Mouse (Mus musculus) forebrain, embryonic 12.5 days (tissue): Measurements from ENCODE around the gene Trim62. TPM values are rescaled to one million over a fixed set of nuclear protein-coding genes. Genes with fewer than 3 reads are reported as not detected.

Source experiments
- ATAC-seq: fragments of 200-750 bp; cut with Nextera tagmentation; 2 replicates; pipeline ENCODE4 v1.8.0; 2017; ENCODE audit warnings: moderate TSS enrichment; ENCODE audit not compliant: low FRiP score
- H3K27ac ChIP-seq: fragments of 300-500 bp; sonication (generic); 2 replicates; pipeline ENCODE4 v1.5.1; 2016; ENCODE audit warnings: mild to moderate bottlenecking
- H3K27me3 ChIP-seq: fragments of 300-500 bp; sonication (generic); 2 replicates; pipeline ENCODE4 v1.6.1; 2016; ENCODE audit warnings: mild to moderate bottlenecking
- H3K36me3 ChIP-seq: fragments of 300-500 bp; sonication (generic); replicated peaks from 2 replicates; pipeline ENCODE4 v1.6.1; 2016; ENCODE audit warnings: mild to moderate bottlenecking
- H3K4me1 ChIP-seq: fragments of 300-500 bp; sonication (generic); 2 replicates; pipeline ENCODE4 v1.6.1; 2016
- H3K4me2 ChIP-seq: fragments of 300-500 bp; sonication (generic); 2 replicates; pipeline ENCODE4 v1.6.1; 2016; ENCODE audit warnings: mild to moderate bottlenecking, moderate library complexity
- H3K4me3 ChIP-seq: fragments of 300-500 bp; sonication (generic); replicated peaks from 2 replicates; pipeline ENCODE4 v1.5.1; 2016; ENCODE audit warnings: mild to moderate bottlenecking
- H3K9ac ChIP-seq: fragments of 300-500 bp; sonication (generic); 2 replicates; pipeline ENCODE4 v1.6.1; 2016; ENCODE audit warnings: mild to moderate bottlenecking
- H3K9me3 ChIP-seq: fragments of 300-500 bp; sonication (generic); 2 replicates; pipeline ENCODE4 v1.6.1; 2016
- WGBS: fragments of 180-500 bp; shearing (Covaris S2); methylation state at CpG from one replicate; pipeline ENCODE4 v1.1.7; 2016; 5-methylcytosine and 5-hydroxymethylcytosine counted together
- polyA plus RNA-seq: library from polyadenylated mRNA; unstranded; fragments of >200 nt; fragmentation: Nextera tagmentation; extraction: Ambion mirVana; gene quantifications from 2 replicates; pipeline ENCODE4 v1.2.1, GENCODE M21; 2016

Trim62 gene
- polyA plus RNA-seq, 1 experiment from 2014 or later: 12.6 TPM

DNA sequence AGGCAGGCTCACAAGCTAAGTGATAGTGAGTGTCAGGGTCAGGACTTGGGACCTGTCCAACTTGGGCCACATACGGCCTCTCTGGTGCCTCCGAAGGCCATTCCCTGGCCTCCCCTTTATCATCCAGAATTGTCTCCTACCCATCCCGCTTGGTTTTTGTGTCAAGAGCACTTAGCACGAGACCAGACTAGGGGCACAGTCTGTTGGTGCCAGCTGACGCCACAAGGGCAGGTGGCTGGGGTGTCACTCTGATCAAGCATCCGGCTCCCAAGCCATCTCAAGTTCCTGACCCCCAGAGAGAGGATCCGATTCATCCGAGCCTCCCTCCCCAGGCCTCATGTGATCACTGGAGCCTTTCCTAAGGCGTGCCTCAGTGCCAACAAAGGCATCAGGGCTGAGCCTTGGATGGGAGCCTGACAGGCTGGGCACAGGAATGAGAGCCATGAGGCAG is 4.3 kb downstream of the Trim62 start:
- Histone ChIP-seq H3K4me1 (peaks cover 39% of the 10 kb centered on the region), H3K36me3 (no peaks in the 10 kb centered on the region), H3K9me3 (peaks cover 5% of the 10 kb centered on the region; the same call in 1 of the 2 replicates), H3K9ac (no peak overlapping the region), H3K4me2 (no peak overlapping the region), H3K27ac (no peak overlapping the region), H3K27me3 (peaks cover 19% of the 10 kb centered on the region), H3K4me3 (no peak overlapping the region)
- ATAC-seq: no peak
- WGBS: 55% methylated on average over 9 of the region's 9 CpGs

DNA sequence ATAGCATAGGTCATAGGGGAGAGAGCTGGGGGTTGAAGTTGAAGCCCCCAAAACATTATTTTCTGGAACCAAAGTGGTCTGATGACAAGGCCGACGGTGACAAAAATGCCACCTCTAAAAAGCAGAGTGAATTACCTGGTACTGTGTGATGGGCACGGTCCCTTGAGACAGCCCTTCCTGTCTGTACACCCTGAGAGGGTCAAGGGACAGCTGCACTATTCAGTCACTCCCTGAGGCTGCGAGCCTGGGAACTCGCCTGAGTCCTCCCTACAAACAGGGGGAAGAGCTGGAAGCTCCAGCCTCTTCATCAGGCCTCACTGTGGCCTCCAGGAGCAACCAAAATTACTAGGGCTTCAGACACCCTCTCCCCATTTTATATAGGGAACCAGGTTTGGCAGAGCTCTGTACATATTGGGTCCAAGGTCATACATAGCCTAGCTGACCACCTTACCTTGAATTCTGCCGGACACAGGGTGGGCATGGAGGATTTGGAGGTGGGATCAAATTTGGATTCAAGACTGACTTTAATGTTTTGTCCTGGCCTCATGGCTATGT is 5.1 kb downstream of the Trim62 start:
- Histone ChIP-seq H3K27ac (no peak overlapping the region), H3K4me1 (peaks cover 33% of the 10 kb centered on the region), H3K27me3 (peaks cover 23% of the 10 kb centered on the region)

DNA sequence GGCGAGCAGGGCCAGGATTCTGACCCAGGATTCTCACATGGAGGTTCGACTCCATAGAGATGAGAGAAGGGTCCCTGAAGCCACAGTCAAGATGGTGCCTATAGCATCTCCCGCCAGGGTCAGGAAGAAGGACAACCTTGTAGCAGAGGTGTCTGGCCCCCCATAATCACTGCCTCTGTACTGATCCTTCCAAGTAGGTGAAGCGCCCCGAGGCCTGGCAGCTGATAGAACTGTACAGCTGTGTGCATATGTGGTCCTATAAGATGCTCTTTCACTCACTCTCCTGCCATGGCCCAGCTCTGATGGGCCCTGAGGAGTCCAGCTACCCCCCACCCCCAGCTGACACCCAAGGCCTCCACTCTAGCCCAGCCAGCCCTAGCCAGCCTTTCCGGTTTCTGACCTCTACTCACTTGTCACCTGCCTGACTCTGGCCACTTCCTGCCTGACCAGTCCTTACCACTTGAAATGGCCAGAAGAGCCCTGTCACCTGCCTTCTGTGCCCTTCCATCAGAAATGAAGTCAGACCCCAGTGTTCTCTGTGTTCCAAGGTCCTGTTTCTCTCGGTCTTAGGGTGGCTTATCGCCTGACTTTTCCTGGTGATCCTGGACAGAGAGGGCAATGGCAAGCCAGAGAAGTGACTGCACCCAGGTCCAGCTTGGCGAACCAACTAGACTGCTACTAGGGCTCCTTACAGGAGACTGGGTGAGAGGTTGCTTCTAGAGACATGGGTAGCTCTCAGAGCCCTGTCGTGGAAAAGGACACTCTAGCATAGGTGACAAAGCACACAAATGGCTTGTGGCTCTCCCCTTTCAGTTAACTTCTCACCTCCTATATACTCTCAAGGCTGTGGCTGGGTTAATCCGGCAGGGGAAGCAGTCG is 6.6 kb downstream of the Trim62 start:
- Histone ChIP-seq H3K4me2 (no peak overlapping the region), H3K27ac (no peak overlapping the region), H3K9ac (no peak overlapping the region), H3K4me1 (peaks cover 25% of the 10 kb centered on the region), H3K27me3 (peaks cover 26% of the 10 kb centered on the region; the same call in 1 of the 2 replicates), H3K4me3 (no peak overlapping the region), H3K36me3 (no peaks in the 10 kb centered on the region), H3K9me3 (peaks cover 5% of the 10 kb centered on the region; the same call in 1 of the 2 replicates)
- 85% methylated on average over 12 of the region's 12 CpGs for WGBS
- no peak for ATAC-seq

More for the DNA sequence above, 5.1 kb downstream of the Trim62 start:
- peaks cover 5% of the 10 kb centered on the region; the same call in 1 of the 2 replicates for H3K9me3 ChIP-seq
- H3K9ac ChIP-seq: no peak overlapping the region
- ATAC-seq: no peak
- no peaks in the 10 kb centered on the region for H3K36me3 ChIP-seq
- H3K4me3 ChIP-seq: no peak overlapping the region
- WGBS: 82% methylated on average over 6 of the region's 6 CpGs
- H3K4me2 ChIP-seq: no peak overlapping the region

DNA sequence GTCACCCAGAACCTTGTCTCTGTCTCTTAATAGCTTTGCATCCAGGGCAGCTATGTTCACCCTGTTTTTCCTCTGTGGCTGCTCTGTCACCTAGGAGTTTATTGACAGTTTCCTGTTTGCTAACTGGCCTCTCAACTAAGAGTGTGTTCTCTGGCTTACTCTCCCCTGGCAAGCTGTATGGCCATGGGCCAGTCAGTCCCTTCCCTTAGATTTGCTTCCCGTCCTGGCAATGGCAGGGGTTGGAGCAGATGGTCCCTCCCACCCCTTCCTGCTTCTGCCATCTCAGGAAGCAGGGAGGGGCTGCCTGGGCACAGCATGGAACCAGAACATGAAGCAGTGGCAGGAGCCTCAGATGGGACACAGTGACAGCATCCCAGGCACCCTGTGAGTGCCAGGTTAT is 7.8 kb downstream of the Trim62 start:
- Histone ChIP-seq H3K36me3 (no peaks in the 10 kb centered on the region), H3K9ac (no peak overlapping the region), H3K4me3 (no peak overlapping the region), H3K27ac (no peak overlapping the region), H3K4me2 (no peak overlapping the region), H3K27me3 (peaks cover 30% of the 10 kb centered on the region; the same call in 1 of the 2 replicates), H3K9me3 (no peaks in the 10 kb centered on the region), H3K4me1 (peaks cover 23% of the 10 kb centered on the region)
- WGBS: 50% methylated on average over 1 of the region's 1 CpGs
- ATAC-seq: no peak

DNA sequence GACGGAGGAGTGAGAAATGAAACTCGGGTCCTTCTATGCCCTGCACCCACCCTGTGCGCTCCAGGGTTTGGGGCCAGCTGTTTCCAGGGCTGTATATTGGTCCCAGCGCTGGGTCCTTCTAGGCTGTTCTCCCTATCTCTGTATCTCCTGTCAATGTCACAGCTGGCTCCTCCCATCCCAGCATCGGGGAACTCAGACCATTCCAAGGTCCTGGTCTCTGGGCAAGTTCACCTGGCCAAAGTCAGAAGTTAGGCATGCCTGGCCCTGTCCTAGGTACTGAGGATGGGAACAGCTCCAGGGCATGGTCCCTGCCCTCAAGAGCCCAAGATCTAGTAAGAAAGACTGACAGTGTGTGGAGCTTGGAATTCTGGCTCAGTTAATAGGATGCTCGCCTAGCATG is 8.4 kb downstream of the Trim62 start:
- Histone ChIP-seq H3K27me3 (peaks cover 30% of the 10 kb centered on the region; the same call in 1 of the 2 replicates), H3K4me2 (no peak overlapping the region), H3K4me1 (peaks cover 18% of the 10 kb centered on the region), H3K27ac (no peak overlapping the region), H3K36me3 (no peaks in the 10 kb centered on the region), H3K4me3 (no peak overlapping the region), H3K9ac (no peak overlapping the region), H3K9me3 (no peaks in the 10 kb centered on the region)
- WGBS: 84% methylated on average over 6 of the region's 6 CpGs
- ATAC-seq: no peak

DNA sequence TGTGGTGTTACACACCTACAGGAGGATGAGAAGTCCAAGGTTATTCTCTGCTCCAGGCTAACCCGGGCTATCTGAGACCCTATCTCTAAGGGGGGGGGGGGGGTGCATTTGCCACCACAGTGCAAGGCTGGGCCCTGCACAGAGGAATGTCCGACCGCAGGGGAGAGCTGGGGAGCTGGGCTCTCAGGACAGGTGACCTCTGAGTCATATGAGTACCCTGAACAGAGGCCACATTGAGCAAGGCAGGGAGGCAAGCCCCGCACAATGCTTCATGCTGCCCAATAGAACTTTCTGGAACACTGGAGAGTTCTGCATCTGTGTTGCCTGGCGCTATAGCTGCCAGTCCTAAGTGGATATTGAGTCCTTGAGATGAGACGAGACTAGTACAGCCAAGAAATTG is 8.8 kb downstream of the Trim62 start:
- Histone ChIP-seq H3K4me3 (no peak overlapping the region), H3K4me1 (peaks cover 15% of the 10 kb centered on the region), H3K9me3 (no peaks in the 10 kb centered on the region), H3K36me3 (no peaks in the 10 kb centered on the region), H3K27ac (no peak overlapping the region), H3K9ac (no peak overlapping the region), H3K27me3 (0 out of 2 replicates have a peak, but pooled peaks cover 31% of the 10 kb centered on the region), H3K4me2 (no peak overlapping the region)
- no peak for ATAC-seq
- WGBS: 82% methylated on average over 6 of the region's 6 CpGs

DNA sequence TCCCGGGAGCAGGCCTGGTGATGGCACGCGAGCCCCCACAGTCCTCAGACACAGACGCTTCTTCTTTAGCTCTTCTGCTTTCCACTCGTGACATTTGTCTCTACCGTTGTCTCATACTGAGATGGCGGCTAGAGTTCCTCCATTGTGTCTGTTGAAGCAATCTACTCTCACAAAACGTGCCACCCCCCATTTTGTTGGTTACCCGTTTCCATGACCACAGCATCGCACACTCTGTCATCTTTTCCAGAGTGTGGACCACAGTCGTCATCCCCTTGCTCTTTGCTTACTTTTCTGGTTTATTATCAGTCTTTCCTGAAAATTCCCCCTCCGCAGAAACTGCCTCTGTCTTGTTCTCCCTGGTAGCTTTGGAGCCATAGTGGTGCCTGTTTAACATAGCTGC is 10.7 kb downstream of the Trim62 start:
- Histone ChIP-seq H3K4me2 (no peak overlapping the region), H3K4me1 (peaks cover 19% of the 10 kb centered on the region), H3K9ac (no peak overlapping the region), H3K27ac (no peak overlapping the region), H3K4me3 (no peak overlapping the region), H3K36me3 (no peaks in the 10 kb centered on the region), H3K27me3 (peaks cover 36% of the 10 kb centered on the region), H3K9me3 (no peaks in the 10 kb centered on the region)
- no peak for ATAC-seq
- WGBS: 81% methylated on average over 12 of the region's 12 CpGs

DNA sequence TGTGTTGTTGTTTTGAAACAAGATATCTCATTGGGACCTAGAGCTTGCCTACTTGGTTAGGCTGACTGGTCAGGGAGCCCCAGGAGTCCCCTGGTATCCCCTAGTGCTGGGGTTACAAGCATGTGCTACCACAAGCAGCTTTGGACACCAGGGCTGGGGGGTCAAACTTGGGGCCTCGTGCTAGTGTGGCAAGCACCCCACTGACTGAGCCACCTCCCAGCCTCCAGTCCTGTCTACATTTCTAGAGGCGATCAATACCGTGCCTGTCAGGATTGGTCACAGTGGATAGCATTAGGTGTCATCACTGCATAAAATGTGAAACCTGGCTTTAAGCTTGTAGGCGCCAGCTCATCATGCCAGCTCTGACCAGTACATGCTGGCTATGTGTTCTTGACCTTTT is 12.5 kb downstream of the Trim62 start:
- no peak for ATAC-seq
- H3K36me3 ChIP-seq: no peaks in the 10 kb centered on the region
- no peak overlapping the region for H3K4me3 ChIP-seq
- H3K9me3 ChIP-seq: no peaks in the 10 kb centered on the region
- WGBS: 97% methylated on average over 4 of the region's 4 CpGs
- H3K27ac ChIP-seq: no peak overlapping the region
- peaks cover 45% of the 10 kb centered on the region for H3K27me3 ChIP-seq
- H3K4me2 ChIP-seq: no peak overlapping the region
- peaks cover 33% of the 10 kb centered on the region for H3K4me1 ChIP-seq
- no peak overlapping the region for H3K9ac ChIP-seq

DNA sequence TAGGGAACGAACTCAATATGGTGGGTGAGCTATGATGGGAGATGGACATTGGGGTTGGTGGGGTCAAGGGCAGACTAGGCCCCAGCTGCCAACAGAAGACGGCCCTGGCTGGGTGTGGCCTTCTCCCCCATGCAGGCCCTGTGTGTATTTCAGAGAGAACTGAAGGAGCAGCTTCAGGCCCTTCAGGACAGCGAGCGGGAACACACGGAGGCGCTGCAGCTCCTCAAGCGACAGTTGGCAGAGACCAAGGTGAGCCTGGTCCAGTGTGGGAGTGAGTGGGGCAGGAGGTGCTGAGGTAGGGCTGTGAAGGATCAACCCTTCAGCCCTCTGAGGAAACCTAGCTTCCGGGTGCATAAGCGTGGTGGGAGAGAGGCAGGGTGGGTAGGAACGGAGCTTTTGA is 13.3 kb downstream of the Trim62 start:
- no peak for ATAC-seq
- Histone ChIP-seq H3K4me2 (no peak overlapping the region), H3K27me3 (peaks cover 46% of the 10 kb centered on the region), H3K4me3 (no peak overlapping the region), H3K27ac (no peak overlapping the region), H3K4me1 (peaks cover 29% of the 10 kb centered on the region), H3K9me3 (no peaks in the 10 kb centered on the region), H3K36me3 (no peaks in the 10 kb centered on the region), H3K9ac (no peak overlapping the region)
- WGBS: 94% methylated on average over 10 of the region's 10 CpGs

DNA sequence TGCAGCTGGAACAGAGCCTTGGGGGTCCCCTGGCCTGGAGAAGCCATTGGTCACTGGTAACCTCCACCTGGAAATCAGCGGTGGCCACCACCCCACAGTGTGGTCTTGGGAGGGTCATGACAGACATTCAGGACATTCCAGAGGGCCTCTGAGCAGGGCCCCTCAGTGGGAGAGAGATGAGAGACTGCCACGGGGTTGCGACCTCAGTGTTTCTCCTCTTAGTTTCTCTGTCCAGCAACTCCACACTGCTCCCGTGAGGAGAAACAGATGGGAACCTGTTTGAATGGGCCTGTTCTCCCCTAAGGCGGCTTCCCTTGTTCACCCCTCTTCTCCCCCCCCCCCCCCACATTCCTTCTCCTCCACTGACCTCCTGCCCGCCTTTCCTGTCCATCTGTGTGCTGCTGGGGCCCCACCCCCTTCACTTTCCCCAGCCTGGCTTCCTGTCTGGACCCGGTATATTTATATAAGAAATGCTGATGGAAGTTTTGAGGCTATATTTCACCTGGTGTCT is 14.6 kb downstream of the Trim62 start:
- Histone ChIP-seq H3K9me3 (no peaks in the 10 kb centered on the region), H3K27ac (peak overlapping the region; percentile 89)

DNA sequence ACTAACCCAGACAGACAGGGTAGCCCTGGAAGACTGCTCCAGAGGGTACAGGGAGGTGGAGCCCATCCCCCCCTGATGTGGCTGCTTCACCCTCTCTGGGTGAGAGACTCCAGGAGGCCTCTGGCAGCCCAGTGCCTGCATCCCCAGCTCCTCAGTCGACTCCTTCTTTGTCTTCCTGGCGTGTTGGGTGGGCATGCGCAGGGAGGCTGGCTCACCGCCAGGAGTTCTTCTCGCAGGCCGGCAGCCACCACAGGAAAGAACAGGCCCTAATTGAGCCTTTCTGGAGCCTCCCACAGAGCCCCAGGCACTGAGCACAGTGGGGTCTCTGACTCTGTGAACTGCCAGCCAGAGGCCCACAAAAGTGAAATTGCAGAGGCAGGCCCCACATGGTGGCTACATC is 16.0 kb downstream of the Trim62 start:
- H3K4me2 ChIP-seq: 0 out of 2 replicates have a peak overlapping the region, but pooled peaks have one; percentile 17
- H3K4me3 ChIP-seq: no peak overlapping the region
- H3K27ac ChIP-seq: peak overlapping the region; percentile 89
- H3K9me3 ChIP-seq: no peaks in the 10 kb centered on the region
- 0% methylated on average over 6 of the region's 6 CpGs for WGBS
- H3K9ac ChIP-seq: peak overlapping the region; percentile 44
- peaks cover 36% of the 10 kb centered on the region for H3K4me1 ChIP-seq
- peaks cover 8% of the 10 kb centered on the region; the same call in 1 of the 2 replicates for H3K36me3 ChIP-seq
- H3K27me3 ChIP-seq: peaks cover 36% of the 10 kb centered on the region
- peak; percentile 92 for ATAC-seq

More for the DNA sequence above, 14.6 kb downstream of the Trim62 start:
- H3K27me3 ChIP-seq: peaks cover 37% of the 10 kb centered on the region
- no peak for ATAC-seq
- H3K36me3 ChIP-seq: peaks cover 5% of the 10 kb centered on the region; the same call in 1 of the 2 replicates
- WGBS: 27% methylated on average over 6 of the region's 7 CpGs
- H3K4me3 ChIP-seq: no peak overlapping the region
- H3K9ac ChIP-seq: no peak overlapping the region
- peaks cover 29% of the 10 kb centered on the region for H3K4me1 ChIP-seq
- H3K4me2 ChIP-seq: no peak overlapping the region

DNA sequence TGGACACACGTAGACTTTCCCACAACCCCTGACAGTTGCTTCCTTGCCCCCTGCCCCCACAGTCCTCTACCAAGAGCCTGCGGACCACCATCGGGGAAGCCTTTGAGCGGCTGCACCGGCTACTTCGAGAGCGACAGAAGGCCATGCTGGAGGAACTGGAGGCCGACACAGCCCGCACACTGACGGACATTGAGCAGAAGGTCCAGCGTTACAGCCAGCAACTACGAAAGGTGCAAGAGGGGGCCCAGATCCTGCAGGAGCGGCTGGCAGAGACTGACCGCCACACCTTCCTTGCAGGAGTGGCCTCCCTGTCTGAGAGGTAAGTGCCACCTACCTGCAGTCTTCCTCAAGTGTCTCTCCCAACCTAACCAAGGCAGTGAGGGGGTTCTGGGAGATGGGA is 17.1 kb downstream of the Trim62 start:
- no peaks in the 10 kb centered on the region for H3K9me3 ChIP-seq
- H3K4me1 ChIP-seq: peaks cover 47% of the 10 kb centered on the region
- no peak for ATAC-seq
- H3K9ac ChIP-seq: no peak overlapping the region
- no peak overlapping the region for H3K4me3 ChIP-seq
- peak overlapping the region; percentile 89 for H3K27ac ChIP-seq
- H3K36me3 ChIP-seq: peaks cover 8% of the 10 kb centered on the region; the same call in 1 of the 2 replicates
- no peak overlapping the region for H3K4me2 ChIP-seq
- peaks cover 29% of the 10 kb centered on the region for H3K27me3 ChIP-seq
- 84% methylated on average over 14 of the region's 14 CpGs for WGBS
